Mouse (Mus musculus): ENCODE results near the gene Mob3b. TPM values are rescaled to one million over a fixed set of nuclear protein-coding genes. Genes with fewer than 3 reads are reported as not detected.

Mob3b gene
- polyA plus RNA-seq (2012; rRNA removed) = 2.3 and 2.8 TPM in 2 replicates

DNA sequence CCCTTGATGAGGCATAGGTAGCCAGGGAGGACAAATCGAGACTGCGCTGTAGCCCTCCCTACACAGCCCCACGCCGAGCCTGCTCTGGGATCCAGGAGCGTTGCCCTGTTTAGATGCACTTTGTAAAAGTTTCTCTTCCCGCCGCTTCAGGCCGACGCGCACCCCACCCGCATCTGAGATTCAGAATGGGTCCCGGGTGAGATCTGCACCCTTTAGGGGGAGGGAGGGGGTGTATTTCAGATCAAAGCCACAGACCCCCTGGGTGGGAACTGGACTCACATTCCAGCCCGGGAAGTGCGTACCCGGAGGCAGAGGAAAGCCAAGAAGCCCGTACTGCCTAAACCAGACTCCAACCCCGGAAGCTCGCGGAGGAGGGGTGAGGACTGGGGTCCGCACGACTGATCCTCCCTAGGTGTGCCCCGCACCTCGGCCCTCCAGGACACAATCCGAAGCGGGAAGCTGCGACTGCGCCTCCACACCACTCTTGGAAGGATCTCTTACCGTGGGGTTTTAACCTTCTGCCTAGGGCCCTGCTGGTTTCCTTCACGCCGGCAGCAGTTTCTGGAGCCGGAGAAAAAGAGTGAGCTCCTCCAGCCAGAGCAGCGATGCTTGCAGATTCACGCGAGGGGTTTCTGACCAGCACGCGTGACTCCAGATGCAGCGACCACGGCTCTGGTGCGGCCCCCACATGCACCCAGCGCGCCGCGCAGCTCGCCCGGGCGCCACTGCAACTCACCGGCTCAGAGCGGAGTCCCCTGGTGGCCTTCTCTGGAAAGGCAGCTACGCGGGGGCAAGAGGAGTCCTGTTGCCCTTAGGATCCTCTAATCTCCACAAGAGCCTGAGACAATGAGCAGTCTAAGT is at the start of gene Mob3b:
Mob3b (minus strand) TSS at position 734 of the 861 bp plus-strand sequence.
- Histone ChIP-seq H3K4me1 (ENCODE audit: control insufficient read depth, insufficient read depth, insufficient read length) (no peaks in the 10 kb centered on the region), H3K36me3 (ENCODE audit: control insufficient read depth, insufficient read depth, low read length) (no peaks in the 10 kb centered on the region), H3K27me3 (ENCODE audit: control insufficient read depth, insufficient read depth, low read length) (no peaks in the 10 kb centered on the region), H3K4me3 (ENCODE audit: extremely low read depth, insufficient read depth, insufficient read length) (peak within 1 kb of the TSS; percentile 88), H3K27ac (ENCODE audit: insufficient read depth, low read length) (peak within 1 kb of the TSS; percentile 64)
- TF ChIP-seq POLR2A (IDR thresholded peaks at IDR 0.05; ENCODE audit: low read depth, low read length) = no peak
- TF ChIP-seq CTCF (IDR thresholded peaks at IDR 0.05; ENCODE audit: extremely low read depth, insufficient read depth, insufficient read length, insufficient replicate concordance) = peak; percentile 93
- WGBS = under 1% methylated on average over 50 of the region's 50 CpGs
- peak; percentile 68 to 89 for DNase-seq (ENCODE audit: low read depth in 1 of 2, low spot score in 2 of 2)

DNA sequence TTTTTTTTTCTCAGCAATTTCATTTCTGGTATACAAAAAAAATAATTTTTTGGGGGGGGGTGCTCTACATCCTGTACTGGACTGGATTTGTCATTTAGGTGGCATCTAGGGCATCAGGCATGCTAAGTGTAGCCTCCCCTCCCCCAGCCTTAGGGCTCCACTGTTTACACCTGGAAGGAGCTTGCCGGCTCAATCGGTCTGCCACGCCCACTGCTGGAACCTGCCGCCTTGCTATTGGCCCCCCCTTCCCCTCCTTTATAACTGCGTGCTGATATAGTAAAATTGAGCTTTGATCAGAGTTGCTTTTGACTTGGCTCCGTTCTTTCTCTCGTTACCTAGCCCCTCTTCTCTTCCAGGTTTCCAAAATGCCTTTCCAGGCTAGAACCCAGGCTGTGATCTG is 47.4 kb upstream of the Mob3b start:
- Histone ChIP-seq H3K27me3 (ENCODE audit: control insufficient read depth, insufficient read depth, low read length) (no peaks in the 10 kb centered on the region), H3K36me3 (ENCODE audit: control insufficient read depth, insufficient read depth, low read length) (peaks cover 9% of the 10 kb centered on the region), H3K4me3 (ENCODE audit: extremely low read depth, insufficient read depth, insufficient read length) (no peak overlapping the region), H3K4me1 (ENCODE audit: control insufficient read depth, insufficient read depth, insufficient read length) (no peaks in the 10 kb centered on the region), H3K27ac (ENCODE audit: insufficient read depth, low read length) (no peak overlapping the region)
- TF ChIP-seq POLR2A (IDR thresholded peaks at IDR 0.05; ENCODE audit: low read depth, low read length) (no peak), CTCF (IDR thresholded peaks at IDR 0.05; ENCODE audit: extremely low read depth, insufficient read depth, insufficient read length, insufficient replicate concordance) (no peak)
- 93% methylated on average over 7 of the region's 7 CpGs for WGBS
- no peak for DNase-seq (ENCODE audit: low read depth in 1 of 2, low spot score in 2 of 2)

DNA sequence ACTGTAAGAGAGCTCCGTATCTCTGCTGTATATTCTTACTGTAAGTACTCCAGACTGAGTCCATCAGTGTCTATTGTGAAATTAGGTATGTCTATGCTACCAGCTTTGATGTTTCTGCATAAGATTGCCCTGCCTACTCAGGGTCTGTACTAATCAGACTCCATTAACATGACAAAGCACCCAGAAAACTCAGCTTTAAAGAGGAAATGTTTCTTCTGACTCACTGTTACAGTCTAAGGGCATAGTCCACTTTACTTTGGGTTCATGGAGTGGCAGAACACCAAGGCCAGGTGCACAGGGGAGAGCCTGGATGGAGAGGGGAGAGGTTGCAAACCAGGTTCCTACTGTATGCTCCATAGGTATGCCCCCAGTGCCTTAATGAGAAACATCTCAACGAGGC is 46.4 kb upstream of the Mob3b start:
- Histone ChIP-seq H3K27me3 (ENCODE audit: control insufficient read depth, insufficient read depth, low read length) (no peaks in the 10 kb centered on the region), H3K4me3 (ENCODE audit: extremely low read depth, insufficient read depth, insufficient read length) (no peak overlapping the region), H3K4me1 (ENCODE audit: control insufficient read depth, insufficient read depth, insufficient read length) (no peaks in the 10 kb centered on the region), H3K27ac (ENCODE audit: insufficient read depth, low read length) (no peak overlapping the region), H3K36me3 (ENCODE audit: control insufficient read depth, insufficient read depth, low read length) (peaks cover 9% of the 10 kb centered on the region)
- DNase-seq (ENCODE audit: low read depth in 1 of 2, low spot score in 2 of 2) = no peak
- WGBS = 94% methylated on average over 2 of the region's 2 CpGs
- no peak for TF ChIP-seq POLR2A (IDR thresholded peaks at IDR 0.05; ENCODE audit: low read depth, low read length)
- TF ChIP-seq CTCF (IDR thresholded peaks at IDR 0.05; ENCODE audit: extremely low read depth, insufficient read depth, insufficient read length, insufficient replicate concordance) = no peak

DNA sequence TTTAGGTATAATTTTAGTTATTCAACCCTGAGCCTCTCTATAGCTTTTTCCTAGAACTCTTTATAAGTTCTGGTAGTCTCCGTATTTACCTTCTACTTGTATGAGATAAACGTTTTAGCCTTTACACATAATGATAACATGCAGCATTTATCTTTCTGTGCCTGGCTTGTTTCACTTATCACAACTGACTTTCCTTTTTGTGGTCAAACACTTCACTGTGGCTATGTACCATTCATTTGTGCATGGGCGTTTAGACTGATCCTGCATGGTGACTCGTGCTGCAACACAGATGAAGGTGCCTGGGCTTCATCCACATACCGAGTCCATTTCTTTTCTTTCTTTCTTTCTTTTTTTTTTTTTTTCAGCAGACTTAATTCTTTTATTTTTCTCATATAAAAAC is 44.4 kb upstream of the Mob3b start:
- Histone ChIP-seq H3K27me3 (ENCODE audit: control insufficient read depth, insufficient read depth, low read length) (no peaks in the 10 kb centered on the region), H3K4me1 (ENCODE audit: control insufficient read depth, insufficient read depth, insufficient read length) (no peaks in the 10 kb centered on the region), H3K36me3 (ENCODE audit: control insufficient read depth, insufficient read depth, low read length) (peaks cover 9% of the 10 kb centered on the region), H3K27ac (ENCODE audit: insufficient read depth, low read length) (no peak overlapping the region), H3K4me3 (ENCODE audit: extremely low read depth, insufficient read depth, insufficient read length) (no peak overlapping the region)
- WGBS = 85% methylated on average over 5 of the region's 5 CpGs
- TF ChIP-seq POLR2A (IDR thresholded peaks at IDR 0.05; ENCODE audit: low read depth, low read length) (no peak), CTCF (IDR thresholded peaks at IDR 0.05; ENCODE audit: extremely low read depth, insufficient read depth, insufficient read length, insufficient replicate concordance) (no peak)
- DNase-seq (ENCODE audit: low read depth in 1 of 2, low spot score in 2 of 2) = no peak

DNA sequence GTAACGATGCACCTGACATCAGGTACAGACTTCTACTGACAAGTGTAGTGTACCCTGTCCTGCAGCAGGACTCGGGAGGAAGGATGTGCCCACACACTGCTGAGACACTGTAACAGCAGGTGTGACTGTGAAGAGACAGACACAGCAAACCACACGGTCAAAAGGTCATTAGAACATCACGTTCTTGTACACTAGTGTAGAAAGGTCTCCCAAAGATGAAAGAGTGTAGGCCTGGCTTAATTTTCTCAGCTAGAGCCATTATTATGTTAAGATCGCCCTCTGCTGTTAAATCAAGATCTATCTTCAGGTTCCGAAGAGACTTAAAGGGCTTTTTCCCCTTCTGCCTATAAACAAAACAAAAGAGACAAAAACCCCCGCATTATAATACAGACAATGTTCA is 35.4 kb upstream of the Mob3b start:
- H3K27me3 ChIP-seq (ENCODE audit: control insufficient read depth, insufficient read depth, low read length) = no peaks in the 10 kb centered on the region
- H3K36me3 ChIP-seq (ENCODE audit: control insufficient read depth, insufficient read depth, low read length) = peaks cover 4% of the 10 kb centered on the region
- TF ChIP-seq POLR2A (IDR thresholded peaks at IDR 0.05; ENCODE audit: low read depth, low read length) (no peak), CTCF (IDR thresholded peaks at IDR 0.05; ENCODE audit: extremely low read depth, insufficient read depth, insufficient read length, insufficient replicate concordance) (no peak)
- no peaks in the 10 kb centered on the region for H3K4me1 ChIP-seq (ENCODE audit: control insufficient read depth, insufficient read depth, insufficient read length)
- H3K4me3 ChIP-seq (ENCODE audit: extremely low read depth, insufficient read depth, insufficient read length) = no peak overlapping the region
- 64% methylated on average over 7 of the region's 7 CpGs for WGBS
- no peak overlapping the region for H3K27ac ChIP-seq (ENCODE audit: insufficient read depth, low read length)
- DNase-seq (ENCODE audit: low read depth in 1 of 2, low spot score in 2 of 2) = no peak

DNA sequence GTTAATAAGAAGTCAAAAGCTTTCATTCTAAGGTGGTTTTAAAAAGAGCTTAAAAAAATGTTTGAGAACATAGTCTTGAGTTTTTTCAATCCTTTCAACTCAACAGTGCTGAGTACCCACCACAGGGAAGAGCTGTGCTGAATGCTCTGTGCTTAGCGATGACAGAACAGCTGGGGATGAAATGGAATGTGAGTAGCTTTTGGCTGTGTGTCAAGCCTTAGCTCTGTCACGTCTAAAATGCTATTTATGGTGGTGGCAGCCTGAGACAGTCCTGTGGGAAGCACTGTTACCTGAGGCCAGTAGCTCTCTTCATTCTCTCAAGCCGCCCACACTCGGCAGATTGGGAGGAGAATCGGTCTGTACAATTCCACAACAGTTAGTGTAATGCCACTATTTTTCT is 32.5 kb upstream of the Mob3b start:
- Histone ChIP-seq H3K27me3 (ENCODE audit: control insufficient read depth, insufficient read depth, low read length) (no peaks in the 10 kb centered on the region), H3K36me3 (ENCODE audit: control insufficient read depth, insufficient read depth, low read length) (peaks cover 2% of the 10 kb centered on the region; the same call in 1 of the 2 replicates), H3K27ac (ENCODE audit: insufficient read depth, low read length) (no peak overlapping the region), H3K4me3 (ENCODE audit: extremely low read depth, insufficient read depth, insufficient read length) (no peak overlapping the region), H3K4me1 (ENCODE audit: control insufficient read depth, insufficient read depth, insufficient read length) (no peaks in the 10 kb centered on the region)
- no peak for TF ChIP-seq CTCF (IDR thresholded peaks at IDR 0.05; ENCODE audit: extremely low read depth, insufficient read depth, insufficient read length, insufficient replicate concordance)
- TF ChIP-seq POLR2A (IDR thresholded peaks at IDR 0.05; ENCODE audit: low read depth, low read length) = no peak
- 86% methylated on average over 5 of the region's 5 CpGs for WGBS
- DNase-seq (ENCODE audit: low read depth in 1 of 2, low spot score in 2 of 2) = no peak

Measured in spleen, adult 2 months (tissue).